ENCODE assay signal across 23 mouse cellular contexts in genomic region chr5:45874284-45875030, GRCm38 (mm10). TPM values are rescaled to one million over a fixed set of nuclear protein-coding genes. Genes with fewer than 3 reads are reported as not detected.
A peak's percentile ranks its signal among the peaks of the same experiment; 100 is the strongest.
DNase-seq lines count a peak whose midpoint lies in the region; ATAC-seq and TF ChIP-seq lines count a peak whose summit lies in the region.
"Had no signal": no experiment of that assay in that cellular context is flagged by ENCODE, and none has a peak within 500 bp of the region (broad histone marks: within the 10 kb centered on the region; RNA-seq: fewer than 3 reads in every experiment).

No protein-coding gene starts in this region.

- H3K9me3 ChIP-seq in intestine, postnatal 0 days (ENCODE audit: control insufficient read depth), result no peaks in the 10 kb centered on the region
- H3K9me3 ChIP-seq in intestine, embryonic 15.5 days, result no peaks in the 10 kb centered on the region
- H3K9me3 ChIP-seq: embryonic facial prominence, embryonic 10.5 days; embryonic facial prominence, embryonic 12.5 days; forebrain, embryonic 10.5 days; forebrain, embryonic 12.5 days had no signal

- H3K79me2 ChIP-seq in myocyte (ENCODE audit: control insufficient read depth, insufficient read depth), result no peaks in the 10 kb centered on the region

- no peak for TF ChIP-seq POLR2A in brain, embryonic 14.5 days (IDR thresholded peaks at IDR 0.05; ENCODE audit: borderline replicate concordance, extremely low read depth, insufficient read depth, insufficient read length, poor library complexity, severe bottlenecking)
- TF ChIP-seq POLR2A in myocyte (IDR thresholded peaks at IDR 0.05; ENCODE audit: insufficient read length, low read depth), result no peak

- H3K4me3 ChIP-seq in intestine, postnatal 0 days (ENCODE audit: low read depth, low read length), result no peak overlapping the region
- H3K4me3 ChIP-seq in intestine, embryonic 15.5 days (replicated peaks), result no peak overlapping the region
- H3K4me3 ChIP-seq in myocyte, result no peak overlapping the region
- H3K4me3 ChIP-seq: embryonic facial prominence, embryonic 10.5 days; embryonic facial prominence, embryonic 12.5 days; erythroblast, embryonic 14.5 days; forebrain, embryonic 10.5 days; forebrain, embryonic 12.5 days had no signal

- H3K4me2 ChIP-seq in intestine, postnatal 0 days (replicated peaks; ENCODE audit: low read depth), result no peak overlapping the region
- H3K4me2 ChIP-seq in intestine, embryonic 15.5 days (replicated peaks), result no peak overlapping the region
- H3K4me2 ChIP-seq in myocyte (ENCODE audit: low read depth), result peak overlapping the region; percentile 22
- H3K4me2 ChIP-seq: embryonic facial prominence, embryonic 12.5 days; forebrain, embryonic 12.5 days had no signal

- H3K27ac ChIP-seq in intestine, postnatal 0 days (ENCODE audit: low read depth, low read length), result no peak overlapping the region
- no peak overlapping the region for H3K27ac ChIP-seq in intestine, embryonic 15.5 days
- H3K27ac ChIP-seq: embryonic facial prominence, embryonic 10.5 days; embryonic facial prominence, embryonic 12.5 days; forebrain, embryonic 10.5 days; forebrain, embryonic 12.5 days had no signal

- ATAC-seq in intestine, postnatal 0 days, result peak; percentile 66
- ATAC-seq in intestine, embryonic 15.5 days, result no peak
- ATAC-seq: activated CD4-positive, CD25-positive, alpha-beta regulatory T cell, adult 4 months; forebrain, embryonic 14.5 days; Patski had no signal

- H3K4me1 ChIP-seq in intestine, postnatal 0 days (replicated peaks; ENCODE audit: control insufficient read depth, insufficient read depth, low read length), result no peaks in the 10 kb centered on the region
- no peaks in the 10 kb centered on the region for H3K4me1 ChIP-seq in intestine, embryonic 15.5 days (replicated peaks)
- H3K4me1 ChIP-seq: embryonic facial prominence, embryonic 10.5 days; embryonic facial prominence, embryonic 12.5 days; forebrain, embryonic 10.5 days; forebrain, embryonic 12.5 days had no signal

- H3ac ChIP-seq in myocyte (ENCODE audit: control insufficient read depth, insufficient read length), result no peak overlapping the region

- no peak for TF ChIP-seq CTCF in intestine, postnatal 0 days (IDR thresholded peaks at IDR 0.05; ENCODE audit: low read depth)
- TF ChIP-seq CTCF in brain, embryonic 14.5 days (IDR thresholded peaks at IDR 0.05; ENCODE audit: borderline replicate concordance, extremely low read depth, insufficient read depth, insufficient read length), result no peak

- WGBS in intestine, postnatal 0 days, result 58% methylated on average over 4 of the region's 4 CpGs
- WGBS in intestine, embryonic 15.5 days, result 83% methylated on average over 4 of the region's 4 CpGs

- DNase-seq in 3T3-L1 (ENCODE audit: low read depth, low spot score), result peak; percentile 25
- peak; percentile 27 for DNase-seq in brain, embryonic 14.5 days (ENCODE audit: low read depth)
- no peak for DNase-seq in heart, postnatal 4 days
- no peak for DNase-seq in layer of hippocampus, adult 8-10 months (ENCODE audit: low spot score in 2 of 2)
- DNase-seq: adrenal gland, adult 8-10 months; adrenal gland, postnatal 14 days; adrenal gland, postnatal 36 days; cerebellum, adult 11-12 months; cerebellum, adult 2 months; cerebellum, adult 9-10 months; cerebellum, postnatal 14 days; cerebellum, postnatal 36 days had no signal

- H3K27me3 ChIP-seq in intestine, postnatal 0 days (replicated peaks; ENCODE audit: control insufficient read depth, insufficient read depth, low read length), result no peaks in the 10 kb centered on the region
- no peaks in the 10 kb centered on the region for H3K27me3 ChIP-seq in intestine, embryonic 15.5 days (replicated peaks)
- H3K27me3 ChIP-seq in myocyte (ENCODE audit: control insufficient read depth, insufficient read depth, insufficient read length), result no peaks in the 10 kb centered on the region
- H3K27me3 ChIP-seq: embryonic facial prominence, embryonic 12.5 days; forebrain, embryonic 12.5 days had no signal

- H3K36me3 ChIP-seq in intestine, postnatal 0 days (ENCODE audit: control insufficient read depth, insufficient read depth), result no peaks in the 10 kb centered on the region
- H3K36me3 ChIP-seq in intestine, embryonic 15.5 days, result no peaks in the 10 kb centered on the region
- no peaks in the 10 kb centered on the region for H3K36me3 ChIP-seq in myocyte (ENCODE audit: control insufficient read depth, insufficient read depth)
- H3K36me3 ChIP-seq: embryonic facial prominence, embryonic 10.5 days; embryonic facial prominence, embryonic 12.5 days; forebrain, embryonic 10.5 days; forebrain, embryonic 12.5 days had no signal

- H3K9ac ChIP-seq in intestine, postnatal 0 days (ENCODE audit: low read depth, low read length), result no peak overlapping the region
- no peak overlapping the region for H3K9ac ChIP-seq in intestine, embryonic 15.5 days
- H3K9ac ChIP-seq: embryonic facial prominence, embryonic 12.5 days; forebrain, embryonic 12.5 days had no signal

TF ChIP-seq in myocyte, 11 proteins besides CTCF, POLR2A, EP300 and RAD21:
- TF ChIP-seq MYOD1 (IDR thresholded peaks at IDR 0.05; ENCODE audit: control insufficient read depth in 1 of 3, insufficient read length in 2 of 3, low read depth in 2 of 3), result no peak
- no peak for TF ChIP-seq TCF12 (IDR thresholded peaks at IDR 0.05; ENCODE audit: insufficient read depth, poor library complexity, severe bottlenecking)
- peak; percentile 28 for TF ChIP-seq USF1 (IDR thresholded peaks at IDR 0.05; ENCODE audit: low read depth)

RNA-seq across cellular contexts. Expression of gene Lcorl, which starts 17.0 kb away (rescaled TPM):
- polyA plus RNA-seq in intestine, postnatal 0 days (2015; fragmentation: Nextera tagmentation; extraction: Ambion mirVana), result 23.4 and 27.5 TPM in 2 replicates
- polyA plus RNA-seq in intestine, embryonic 15.5 days (2015; fragmentation: Nextera tagmentation; extraction: Ambion mirVana), result 25.0 and 28.8 TPM in 2 replicates
- polyA plus RNA-seq in brain, embryonic 14.5 days (2012; rRNA removed), result 17.8 and 22.5 TPM in 2 replicates
- 1.4 TPM for polyA plus RNA-seq in myocyte (2012; fragmentation: generic; extraction: Trizol)
- total RNA-seq in heart, postnatal 4 days (2021), result 10 to 100 TPM; 25.2 to 29.1 TPM
- 10 to 100 TPM; 29.6 to 35.3 (median 33.6) TPM for total RNA-seq in layer of hippocampus, adult 8-10 months (2022)

Comparison
In these comparisons a context has a peak if more than half of its experiments do, and no peak if none do; other contexts are left out.
1. DNase-seq: peak in 3T3-L1 (single experiment) and brain, embryonic 14.5 days (single experiment); none in heart, postnatal 4 days (single experiment) and layer of hippocampus, adult 8-10 months (0 of 2).